Mouse (Mus musculus) bone marrow macrophage, adult 2 months (primary cell): ENCODE data around the gene Rnf111.

Source experiments
- CTCF ChIP-seq: IDR thresholded peaks from 2 replicates; pipeline ENCODE4 v1.5.1; 2012; ENCODE audit warnings: low read depth, mild to moderate bottlenecking, low read length, moderate library complexity
- POLR2A ChIP-seq: IDR thresholded peaks from 2 replicates; pipeline ENCODE4 v1.6.1; 2012; ENCODE audit warnings: mild to moderate bottlenecking, low read depth, low read length, borderline replicate concordance

GRCm38 (mm10) chr9:70409743-70410142 lies 93.8 kb downstream of the Rnf111 start:
- no peak for TF ChIP-seq CTCF
- no peak for TF ChIP-seq POLR2A
